Mouse (Mus musculus): ENCODE measurements around the gene Gm42957. TPM values are rescaled to one million over a fixed set of nuclear protein-coding genes. Genes with fewer than 3 reads are reported as not detected.
"Not testable (repeated sequence)": the region's sequence is repeated elsewhere in the genome, so short reads cannot be mapped to it uniquely, and the experiment has no call there.

Gene Gm42957
- polyA plus RNA-seq, 1 experiment from 2014 or later, result 0.13 TPM

DNA sequence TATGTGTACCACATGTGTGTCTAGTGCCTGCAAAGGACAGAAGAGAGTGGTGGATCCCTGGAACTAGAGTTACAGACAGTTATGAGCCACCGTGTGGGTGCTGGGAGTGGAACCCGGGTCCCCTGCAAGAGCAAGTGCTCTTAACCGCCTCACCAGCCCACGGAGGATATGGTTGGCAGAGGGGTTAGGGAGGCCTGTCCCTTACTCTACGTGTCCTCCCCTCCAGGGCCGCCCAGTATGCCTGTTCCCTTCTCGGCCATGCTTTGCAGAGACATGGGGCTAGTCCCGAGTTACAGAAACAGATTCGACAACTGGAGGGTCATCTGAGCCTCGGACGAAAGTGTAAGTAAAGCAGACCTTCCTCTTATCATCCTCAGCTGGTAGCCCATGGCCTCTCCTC lies 1.2 kb downstream of the Gm42957 start:
- ATAC-seq, result no peak
- WGBS, result 68% methylated on average over 11 of the region's 11 CpGs
- Histone ChIP-seq H3K9ac (replicated peaks; ENCODE audit: low read depth, low read length) (no peak overlapping the region), H3K36me3 (ENCODE audit: control insufficient read depth, insufficient read depth) (peaks cover 14% of the 10 kb centered on the region), H3K27me3 (replicated peaks; ENCODE audit: control insufficient read depth, insufficient read depth, low read length) (no peaks in the 10 kb centered on the region), H3K4me1 (replicated peaks; ENCODE audit: control insufficient read depth, insufficient read depth, low read length) (peaks cover 21% of the 10 kb centered on the region), H3K4me3 (replicated peaks; ENCODE audit: low read length) (peak overlapping the region; percentile 71), H3K4me2 (ENCODE audit: low read length) (peak overlapping the region; percentile 64), H3K27ac (ENCODE audit: low read length) (no peak overlapping the region), H3K9me3 (ENCODE audit: control insufficient read depth, low read length) (no peaks in the 10 kb centered on the region)

DNA sequence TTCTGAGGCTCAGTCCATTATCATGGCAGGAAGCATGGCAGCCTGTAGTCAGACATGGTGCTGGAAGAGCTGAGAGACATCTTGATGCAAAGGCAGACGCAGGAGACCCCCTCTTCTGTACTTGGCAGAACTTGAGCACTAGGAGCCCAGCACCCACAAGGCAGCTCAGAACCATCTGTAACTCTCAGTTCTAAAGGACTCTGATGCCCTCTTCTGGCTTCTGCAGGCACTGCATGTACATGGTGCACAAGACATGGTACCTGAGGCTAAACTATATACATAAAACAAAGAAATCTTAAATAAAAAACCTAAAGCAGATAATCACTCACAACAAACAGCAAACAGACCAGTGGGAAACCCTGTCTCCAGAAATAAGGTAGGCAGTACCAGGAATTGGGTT lies 3.9 kb downstream of the Gm42957 start:
- 62% methylated on average over 1 of the region's 1 CpGs for WGBS
- H3K9ac ChIP-seq (replicated peaks; ENCODE audit: low read depth, low read length), result no peak overlapping the region
- H3K9me3 ChIP-seq (ENCODE audit: control insufficient read depth, low read length), result no peaks in the 10 kb centered on the region
- H3K27me3 ChIP-seq (replicated peaks; ENCODE audit: control insufficient read depth, insufficient read depth, low read length), result no peaks in the 10 kb centered on the region
- peaks cover 20% of the 10 kb centered on the region for H3K4me1 ChIP-seq (replicated peaks; ENCODE audit: control insufficient read depth, insufficient read depth, low read length)
- H3K27ac ChIP-seq (ENCODE audit: low read length), result no peak overlapping the region
- H3K4me3 ChIP-seq (replicated peaks; ENCODE audit: low read length), result no peak overlapping the region
- no peak overlapping the region for H3K4me2 ChIP-seq (ENCODE audit: low read length)
- peaks cover 13% of the 10 kb centered on the region for H3K36me3 ChIP-seq (ENCODE audit: control insufficient read depth, insufficient read depth)
- no peak for ATAC-seq

DNA sequence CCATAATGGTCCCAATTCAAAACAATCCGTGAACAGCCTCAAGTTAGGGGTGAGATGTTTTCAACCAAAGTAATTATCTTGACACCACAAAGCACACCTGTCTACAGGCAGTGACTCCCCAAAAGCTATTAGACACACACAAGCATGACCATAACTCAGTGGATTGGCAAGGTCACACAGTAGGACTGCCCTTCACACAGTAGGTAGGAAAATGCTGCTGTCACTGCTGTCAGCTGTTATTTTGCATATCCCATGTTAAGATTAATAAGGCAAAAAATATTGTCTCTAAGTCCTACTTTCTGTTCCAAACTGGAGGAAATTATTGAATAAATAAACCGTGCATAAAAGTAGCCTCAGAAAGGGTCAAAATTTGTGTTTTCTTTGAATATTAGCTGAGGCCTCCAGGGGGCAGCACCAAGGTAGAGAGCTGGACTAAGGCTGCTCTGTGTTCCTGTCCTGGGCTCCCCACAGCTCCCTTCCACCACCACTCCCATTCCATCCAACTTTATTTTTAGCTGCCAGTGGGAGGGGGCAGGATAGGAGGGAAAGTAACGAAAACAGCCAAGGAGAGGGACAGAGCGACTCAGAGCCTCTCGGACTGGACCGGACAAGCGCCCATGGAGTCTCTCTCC lies 9.9 kb downstream of the Gm42957 start, which contains the start of gene Itga10:
Gene Itga10 (plus strand): TSS at position 567 of the 632 bp plus-strand sequence.
- WGBS, result 64% methylated on average over 7 of the region's 7 CpGs
- Histone ChIP-seq H3K36me3 (ENCODE audit: control insufficient read depth, insufficient read depth) (0 out of 2 replicates have a peak, but pooled peaks cover 3% of the 10 kb centered on the region), H3K27ac (ENCODE audit: low read length) (no peak within 1 kb of the TSS), H3K4me2 (ENCODE audit: low read length) (no peak within 1 kb of the TSS), H3K27me3 (replicated peaks; ENCODE audit: control insufficient read depth, insufficient read depth, low read length) (no peaks in the 10 kb centered on the region), H3K9ac (replicated peaks; ENCODE audit: low read depth, low read length) (no peak within 1 kb of the TSS), H3K9me3 (ENCODE audit: control insufficient read depth, low read length) (no peaks in the 10 kb centered on the region), H3K4me3 (replicated peaks; ENCODE audit: low read length) (no peak within 1 kb of the TSS), H3K4me1 (replicated peaks; ENCODE audit: control insufficient read depth, insufficient read depth, low read length) (no peaks in the 10 kb centered on the region)
- 0 out of 2 replicates have a peak, but pooled peaks have one; percentile 12 for ATAC-seq

DNA sequence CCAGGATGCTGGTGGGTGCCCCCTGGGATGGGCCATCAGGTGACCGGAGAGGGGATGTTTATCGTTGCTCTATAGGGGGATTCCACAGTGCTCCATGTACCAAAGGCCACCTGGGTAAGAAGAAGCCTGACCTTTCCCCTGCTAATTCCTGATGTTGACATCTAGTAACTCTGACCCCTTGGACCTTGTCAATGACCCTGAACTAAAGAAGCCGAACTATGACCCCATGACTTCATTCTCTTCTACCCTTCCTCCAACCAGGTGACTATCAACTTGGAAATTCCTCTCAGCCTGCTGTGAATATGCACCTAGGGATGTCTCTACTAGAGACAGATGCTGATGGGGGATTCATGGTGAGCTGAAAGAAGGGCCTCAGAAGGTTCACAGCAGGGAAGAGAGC lies 12.1 kb downstream of the Gm42957 start:
- H3K4me1 ChIP-seq (replicated peaks; ENCODE audit: control insufficient read depth, insufficient read depth, low read length), result no peaks in the 10 kb centered on the region
- no peak overlapping the region for H3K27ac ChIP-seq (ENCODE audit: low read length)
- H3K36me3 ChIP-seq (ENCODE audit: control insufficient read depth, insufficient read depth), result no peaks in the 10 kb centered on the region
- no peaks in the 10 kb centered on the region for H3K27me3 ChIP-seq (replicated peaks; ENCODE audit: control insufficient read depth, insufficient read depth, low read length)
- 87% methylated on average over 3 of the region's 3 CpGs for WGBS
- no peaks in the 10 kb centered on the region for H3K9me3 ChIP-seq (ENCODE audit: control insufficient read depth, low read length)
- ATAC-seq, result no peak
- H3K9ac ChIP-seq (replicated peaks; ENCODE audit: low read depth, low read length), result no peak overlapping the region
- H3K4me2 ChIP-seq (ENCODE audit: low read length), result no peak overlapping the region
- H3K4me3 ChIP-seq (replicated peaks; ENCODE audit: low read length), result no peak overlapping the region

DNA sequence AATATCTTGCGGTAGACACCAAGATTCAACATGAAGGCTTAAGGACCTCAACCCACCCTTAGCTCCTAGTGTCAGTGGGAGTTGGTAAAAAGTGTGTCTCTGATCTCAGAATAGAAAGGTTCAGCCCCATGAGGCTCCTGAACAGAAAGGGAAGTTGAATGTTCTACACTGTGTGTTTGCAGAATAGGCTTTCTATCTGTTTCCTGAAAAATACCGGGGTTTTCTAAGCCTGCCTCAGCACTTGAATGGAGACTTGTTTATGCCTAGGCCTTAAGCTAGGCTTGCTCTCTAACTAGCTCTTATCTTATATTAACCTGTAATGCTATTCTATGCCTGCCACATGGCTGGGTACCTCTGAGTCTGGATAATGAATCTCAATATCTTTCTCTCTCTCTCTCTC lies 25.6 kb downstream of the Gm42957 start:
- no peak overlapping the region for H3K27ac ChIP-seq (ENCODE audit: low read length)
- WGBS, result 79% methylated on average over 2 of the region's 2 CpGs
- no peak for ATAC-seq

DNA sequence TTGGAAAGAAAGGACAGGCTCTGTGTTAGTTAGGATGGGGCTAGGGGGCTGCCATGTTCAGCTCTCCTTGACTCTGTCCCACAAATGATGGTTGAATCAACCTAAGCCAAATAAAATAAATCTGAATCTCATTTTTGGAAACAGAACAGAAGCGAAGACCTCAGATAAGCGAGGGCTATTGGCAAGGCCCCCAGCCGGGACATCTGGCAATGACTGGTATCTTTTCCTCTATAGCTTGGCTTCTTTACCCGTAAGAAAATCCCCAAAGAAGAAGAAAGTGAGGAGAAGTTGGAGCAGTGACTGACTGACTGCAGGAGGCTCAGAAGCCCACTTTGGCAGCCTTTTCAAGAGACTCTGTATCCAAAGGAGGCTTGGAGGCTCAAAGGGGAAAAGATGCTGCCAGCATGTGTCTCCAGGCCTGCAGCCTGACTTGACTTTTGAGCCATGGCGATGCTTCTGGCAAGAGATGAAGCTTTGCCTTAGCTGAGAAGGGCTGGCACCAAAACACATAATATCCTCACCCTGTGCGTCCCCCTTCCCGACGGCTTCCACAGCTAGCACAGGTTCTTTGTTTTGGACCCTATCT lies 27.6 kb downstream of the Gm42957 start:
- H3K4me1 ChIP-seq (replicated peaks; ENCODE audit: control insufficient read depth, insufficient read depth, low read length), result peaks cover 12% of the 10 kb centered on the region
- 34% methylated on average over 8 of the region's 8 CpGs for WGBS
- H3K27me3 ChIP-seq (replicated peaks; ENCODE audit: control insufficient read depth, insufficient read depth, low read length), result no peaks in the 10 kb centered on the region
- H3K36me3 ChIP-seq (ENCODE audit: control insufficient read depth, insufficient read depth), result no peaks in the 10 kb centered on the region
- H3K4me3 ChIP-seq (replicated peaks; ENCODE audit: low read length), result peak overlapping the region; percentile 39
- peak overlapping the region; percentile 59 for H3K4me2 ChIP-seq (ENCODE audit: low read length)
- H3K9ac ChIP-seq (replicated peaks; ENCODE audit: low read depth, low read length), result peak overlapping the region; percentile 43
- peak overlapping the region; percentile 8 for H3K27ac ChIP-seq (ENCODE audit: low read length)
- no peaks in the 10 kb centered on the region for H3K9me3 ChIP-seq (ENCODE audit: control insufficient read depth, low read length)
- peak; percentile 28 for ATAC-seq

More for the DNA sequence above, 25.6 kb downstream of the Gm42957 start:
- no peak overlapping the region for H3K9ac ChIP-seq (replicated peaks; ENCODE audit: low read depth, low read length)
- no peak overlapping the region for H3K4me3 ChIP-seq (replicated peaks; ENCODE audit: low read length)
- H3K27me3 ChIP-seq (replicated peaks; ENCODE audit: control insufficient read depth, insufficient read depth, low read length), result no peaks in the 10 kb centered on the region
- no peak overlapping the region for H3K4me2 ChIP-seq (ENCODE audit: low read length)
- no peaks in the 10 kb centered on the region for H3K36me3 ChIP-seq (ENCODE audit: control insufficient read depth, insufficient read depth)
- no peaks in the 10 kb centered on the region for H3K9me3 ChIP-seq (ENCODE audit: control insufficient read depth, low read length)
- H3K4me1 ChIP-seq (replicated peaks; ENCODE audit: control insufficient read depth, insufficient read depth, low read length), result peaks cover 12% of the 10 kb centered on the region

DNA sequence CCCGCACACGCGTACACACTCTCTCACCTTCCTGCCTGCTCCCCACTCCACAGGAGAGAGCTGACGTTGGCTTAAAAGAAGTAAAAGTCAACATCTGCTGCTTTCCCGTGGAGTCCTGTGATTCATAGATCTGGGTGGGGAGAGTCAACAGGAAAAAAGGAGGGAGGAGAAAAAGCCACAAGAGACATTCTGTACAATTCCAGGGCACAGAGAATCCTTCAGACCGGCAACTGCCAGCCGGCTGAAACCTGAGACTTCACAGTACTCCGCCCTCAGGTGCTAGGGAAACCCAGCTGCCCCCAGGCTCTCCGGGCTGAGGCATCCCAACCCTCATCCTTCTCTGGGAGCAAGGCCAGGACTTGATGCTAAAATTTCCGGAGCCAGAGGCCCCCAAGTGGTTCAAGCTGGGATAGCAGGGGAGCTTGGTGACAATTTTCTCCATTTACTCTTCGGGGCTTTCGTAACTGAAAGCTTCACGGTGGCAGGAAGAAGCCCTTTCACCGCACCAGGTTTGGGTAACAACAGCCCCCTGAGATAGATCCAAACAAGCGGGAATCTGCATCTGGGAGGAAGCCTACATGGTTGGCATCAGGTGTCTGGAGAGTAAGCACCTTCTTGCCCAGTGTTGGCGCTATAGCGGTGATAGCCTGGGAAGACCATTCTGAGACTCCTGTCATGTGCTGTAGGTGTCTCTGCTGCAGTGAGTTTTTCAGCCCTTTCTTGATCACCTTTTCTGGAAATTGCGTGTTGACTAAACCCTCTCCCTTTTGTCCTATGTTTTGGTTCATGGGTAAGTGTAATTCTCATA lies 28.4 kb downstream of the Gm42957 start:
- Histone ChIP-seq H3K4me3 (replicated peaks; ENCODE audit: low read length) (peak overlapping the region; percentile 39), H3K4me1 (replicated peaks; ENCODE audit: control insufficient read depth, insufficient read depth, low read length) (peaks cover 12% of the 10 kb centered on the region), H3K36me3 (ENCODE audit: control insufficient read depth, insufficient read depth) (no peaks in the 10 kb centered on the region), H3K4me2 (ENCODE audit: low read length) (peak overlapping the region; percentile 59), H3K9me3 (ENCODE audit: control insufficient read depth, low read length) (no peaks in the 10 kb centered on the region), H3K27ac (ENCODE audit: low read length) (peak overlapping the region; percentile 8), H3K27me3 (replicated peaks; ENCODE audit: control insufficient read depth, insufficient read depth, low read length) (no peaks in the 10 kb centered on the region), H3K9ac (replicated peaks; ENCODE audit: low read depth, low read length) (peak overlapping the region; percentile 43)
- WGBS, result 4% methylated on average over 15 of the region's 18 CpGs
- peak; percentile 86 for ATAC-seq

DNA sequence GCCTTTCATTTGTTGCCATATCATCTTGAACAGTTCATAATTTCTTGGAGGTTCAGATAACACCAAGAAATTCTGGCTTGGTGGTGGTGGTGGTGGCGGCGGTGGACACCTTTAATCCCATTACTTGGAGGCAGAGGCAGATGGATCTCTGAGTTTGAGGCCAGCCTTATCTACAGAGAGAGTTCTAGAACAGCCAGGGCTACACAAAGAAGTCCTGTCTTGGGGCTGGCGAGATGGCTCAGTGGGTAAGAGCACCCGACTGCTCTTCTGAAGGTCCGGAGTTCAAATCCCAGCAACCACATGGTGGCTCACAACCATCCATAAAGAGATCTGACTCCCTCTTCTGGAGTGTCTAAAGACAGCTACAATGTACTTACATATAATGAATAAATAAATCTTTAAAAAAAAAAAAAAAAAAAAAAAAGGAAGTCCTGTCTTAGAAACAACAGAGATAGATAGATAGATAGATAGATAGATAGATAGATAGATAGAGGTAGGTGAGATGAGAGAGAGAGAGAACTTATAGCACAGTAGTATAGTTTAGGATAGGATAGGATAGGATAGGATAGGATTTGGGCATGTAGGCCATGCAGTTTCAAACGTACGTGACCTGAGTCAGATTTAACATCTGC lies 30.6 kb downstream of the Gm42957 start:
- not testable (repeated sequence) for H3K36me3 ChIP-seq (ENCODE audit: control insufficient read depth, insufficient read depth); H3K9me3 ChIP-seq (ENCODE audit: control insufficient read depth, low read length); H3K27me3 ChIP-seq (replicated peaks; ENCODE audit: control insufficient read depth, insufficient read depth, low read length); H3K9ac ChIP-seq (replicated peaks; ENCODE audit: low read depth, low read length); H3K27ac ChIP-seq (ENCODE audit: low read length); ATAC-seq; H3K4me2 ChIP-seq (ENCODE audit: low read length); H3K4me3 ChIP-seq (replicated peaks; ENCODE audit: low read length)
- WGBS, result 88% methylated on average over 7 of the region's 7 CpGs
- peaks cover 21% of the 10 kb centered on the region for H3K4me1 ChIP-seq (replicated peaks; ENCODE audit: control insufficient read depth, insufficient read depth, low read length)

DNA sequence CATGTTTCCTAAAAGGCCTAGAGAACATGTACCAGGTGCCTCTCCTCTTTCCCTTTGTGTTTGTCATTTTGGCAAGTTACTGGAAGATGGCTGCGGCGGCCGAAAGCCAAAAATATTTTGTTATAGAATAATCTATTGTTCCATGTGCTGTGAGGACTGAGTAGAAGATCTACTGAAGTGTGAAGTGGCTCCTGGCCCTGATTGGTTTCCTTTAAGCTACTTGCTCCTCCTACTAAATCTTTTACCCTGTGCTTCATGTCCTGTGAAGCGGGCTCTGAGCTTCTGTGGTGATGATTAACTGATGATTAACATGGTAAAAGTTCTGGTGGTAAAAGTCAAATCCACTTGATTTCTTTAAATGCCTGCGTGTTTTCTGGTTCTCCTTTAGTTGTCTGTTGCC lies 31.6 kb downstream of the Gm42957 start:
- Histone ChIP-seq H3K4me1 (replicated peaks; ENCODE audit: control insufficient read depth, insufficient read depth, low read length) (peaks cover 21% of the 10 kb centered on the region), H3K9me3 (ENCODE audit: control insufficient read depth, low read length) (no peaks in the 10 kb centered on the region), H3K9ac (replicated peaks; ENCODE audit: low read depth, low read length) (no peak overlapping the region), H3K36me3 (ENCODE audit: control insufficient read depth, insufficient read depth) (no peaks in the 10 kb centered on the region), H3K27ac (ENCODE audit: low read length) (no peak overlapping the region), H3K4me3 (replicated peaks; ENCODE audit: low read length) (no peak overlapping the region), H3K27me3 (replicated peaks; ENCODE audit: control insufficient read depth, insufficient read depth, low read length) (0 out of 2 replicates have a peak, but pooled peaks cover 3% of the 10 kb centered on the region), H3K4me2 (ENCODE audit: low read length) (no peak overlapping the region)
- WGBS, result 95% methylated on average over 5 of the region's 5 CpGs
- no peak for ATAC-seq
